Mouse (Mus musculus) ES-Bruce4 (cell line): Measurements from ENCODE around the gene Mt2. TPM values are rescaled to one million over a fixed set of nuclear protein-coding genes. Genes with fewer than 3 reads are reported as not detected.
A peak's percentile ranks its signal among the peaks of the same experiment; 100 is the strongest.
"Not testable (repeated sequence)": the region's sequence is repeated elsewhere in the genome, so short reads cannot be mapped to it uniquely, and the experiment has no call there.

Source experiments
- H3K27ac ChIP-seq: 2 replicates; pipeline ENCODE4 v1.5.1; 2012; ENCODE audit warnings: low read length, inconsistent platforms; ENCODE audit not compliant: insufficient read depth
- H3K27me3 ChIP-seq: 2 replicates; pipeline ENCODE4 v1.6.1; 2012; ENCODE audit warnings: mild to moderate bottlenecking, low read length, inconsistent platforms; ENCODE audit not compliant: control insufficient read depth, poor library complexity, insufficient read depth, severe bottlenecking
- H3K36me3 ChIP-seq: 2 replicates; pipeline ENCODE4 v1.6.1; 2012; ENCODE audit warnings: inconsistent platforms, mild to moderate bottlenecking, low read length, moderate library complexity; ENCODE audit not compliant: control insufficient read depth, poor library complexity, insufficient read depth, severe bottlenecking
- H3K4me1 ChIP-seq: one replicate; pipeline ENCODE4 v1.8.1; 2011; ENCODE audit warnings: low read length; ENCODE audit not compliant: control insufficient read depth, insufficient read depth
- H3K4me3 ChIP-seq: 2 replicates; pipeline ENCODE4 v1.5.1; 2011; ENCODE audit warnings: low read depth, mild to moderate bottlenecking, low read length
- H3K9ac ChIP-seq: 2 replicates; pipeline ENCODE4 v1.6.1; 2012; ENCODE audit warnings: low read depth, mild to moderate bottlenecking, inconsistent platforms; ENCODE audit not compliant: poor library complexity, severe bottlenecking
- H3K9me3 ChIP-seq: replicated peaks from 2 replicates; pipeline ENCODE4 v1.6.1; 2012; ENCODE audit warnings: mild to moderate bottlenecking, low read length, inconsistent platforms; ENCODE audit not compliant: control insufficient read depth, poor library complexity, insufficient read depth, severe bottlenecking
- CTCF ChIP-seq: IDR thresholded peaks from one replicate; pipeline ENCODE4 v1.8.1; 2011; ENCODE audit warnings: low read depth, low read length
- EP300 ChIP-seq: IDR thresholded peaks from 2 replicates; pipeline ENCODE4 v1.6.1; 2011; ENCODE audit warnings: low read depth, low read length; ENCODE audit not compliant: insufficient read depth
- POLR2A ChIP-seq: IDR thresholded peaks from one replicate; pipeline ENCODE4 v1.8.1; 2011; ENCODE audit warnings: low read length; ENCODE audit not compliant: insufficient read depth
- polyA plus RNA-seq: library from polyadenylated mRNA; stranded (reverse); fragments of >200 nt; gene quantifications from 2 replicates; pipeline ENCODE4 v1.2.4, GENCODE M21; 2011; ENCODE audit warnings: low read depth; ENCODE audit not compliant: missing spikeins, insufficient read depth, insufficient read length

Mt2 gene
- polyA plus RNA-seq, 1 experiment = 1,296 TPM

DNA sequence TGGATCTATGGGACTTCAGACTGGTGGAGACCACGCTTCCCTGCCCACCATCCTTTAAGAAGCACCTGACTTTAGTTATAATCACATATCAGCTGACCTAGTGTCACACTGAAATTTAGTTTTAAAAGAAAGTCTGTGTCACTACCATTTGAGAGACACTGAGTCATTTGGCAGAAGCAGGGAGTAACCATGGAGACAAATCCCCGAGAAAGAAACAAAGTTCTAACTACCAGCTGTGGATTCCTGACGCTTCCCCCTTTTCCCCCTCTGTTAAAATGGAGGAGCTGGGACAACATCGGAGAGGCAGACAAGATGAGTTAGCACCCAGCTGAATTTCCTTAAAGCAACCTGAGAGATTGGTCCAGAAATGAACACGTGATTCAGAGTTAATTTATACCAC lies 24.2 kb upstream of the Mt2 start:
- no peak overlapping the region for H3K4me3 ChIP-seq
- H3K36me3 ChIP-seq = no peaks in the 10 kb centered on the region
- no peak for TF ChIP-seq CTCF
- no peak for TF ChIP-seq POLR2A
- no peak for TF ChIP-seq EP300
- no peak overlapping the region for H3K27ac ChIP-seq
- no peaks in the 10 kb centered on the region; the same call in 1 of the 2 replicates for H3K27me3 ChIP-seq
- no peaks in the 10 kb centered on the region for H3K9me3 ChIP-seq
- H3K9ac ChIP-seq = no peak overlapping the region
- H3K4me1 ChIP-seq = peaks cover 2% of the 10 kb centered on the region

DNA sequence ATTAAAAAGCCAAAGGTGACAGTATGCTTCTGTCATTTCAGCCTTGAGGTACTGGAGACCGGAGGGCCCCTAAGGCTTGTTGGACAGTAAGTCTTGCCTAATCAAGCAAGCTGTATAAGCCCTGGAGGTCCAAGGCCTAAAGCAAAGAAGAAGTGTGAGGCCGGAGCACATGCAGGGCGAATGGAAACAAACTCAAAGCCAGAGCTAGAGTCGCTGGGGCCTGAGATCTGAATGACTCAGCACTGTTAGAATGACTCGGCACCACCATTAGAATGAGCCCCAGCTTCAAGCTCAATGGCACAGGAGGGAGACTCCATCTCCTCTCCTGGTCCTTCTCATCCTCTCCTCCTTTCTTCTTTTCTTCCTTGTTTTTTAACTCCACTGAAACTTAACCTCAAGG lies 21.5 kb upstream of the Mt2 start:
- no peaks in the 10 kb centered on the region for H3K9me3 ChIP-seq
- H3K4me3 ChIP-seq = no peak overlapping the region
- no peaks in the 10 kb centered on the region for H3K27me3 ChIP-seq
- H3K4me1 ChIP-seq = peaks cover 10% of the 10 kb centered on the region
- no peak overlapping the region for H3K27ac ChIP-seq
- no peak overlapping the region for H3K9ac ChIP-seq
- TF ChIP-seq CTCF (no peak), EP300 (no peak), POLR2A (no peak)
- H3K36me3 ChIP-seq = no peaks in the 10 kb centered on the region

GRCm38 (mm10) chr8:94152513-94153300 lies 19.8 kb upstream of the Mt2 start, which contains the start of gene Mt3:
Mt3 (plus strand) TSS chr8:94152607.
- TF ChIP-seq CTCF (peak; percentile 9), EP300 (no peak)
- Histone ChIP-seq H3K9me3 (no peaks in the 10 kb centered on the region), H3K27me3 (no peaks in the 10 kb centered on the region), H3K4me1 (peaks cover 10% of the 10 kb centered on the region), H3K9ac (peak within 1 kb of the TSS; percentile 28; the same call in 1 of the 2 replicates), H3K36me3 (no peaks in the 10 kb centered on the region), H3K4me3 (peak within 1 kb of the TSS; percentile 65), H3K27ac (no peak within 1 kb of the TSS)

- no peak overlapping the region for H3K27ac ChIP-seq
- H3K36me3 ChIP-seq = no peaks in the 10 kb centered on the region
- no peak overlapping the region for H3K9ac ChIP-seq
- TF ChIP-seq EP300 (no peak), CTCF (no peak), POLR2A (no peak)
- H3K27me3 ChIP-seq = no peaks in the 10 kb centered on the region
- H3K4me3 ChIP-seq = peak overlapping the region; percentile 8
- H3K4me1 ChIP-seq = peaks cover 10% of the 10 kb centered on the region
- H3K9me3 ChIP-seq = no peaks in the 10 kb centered on the region
Observed at GRCm38 (mm10) chr8:94153451-94153850, 19.0 kb upstream of the Mt2 start.

DNA sequence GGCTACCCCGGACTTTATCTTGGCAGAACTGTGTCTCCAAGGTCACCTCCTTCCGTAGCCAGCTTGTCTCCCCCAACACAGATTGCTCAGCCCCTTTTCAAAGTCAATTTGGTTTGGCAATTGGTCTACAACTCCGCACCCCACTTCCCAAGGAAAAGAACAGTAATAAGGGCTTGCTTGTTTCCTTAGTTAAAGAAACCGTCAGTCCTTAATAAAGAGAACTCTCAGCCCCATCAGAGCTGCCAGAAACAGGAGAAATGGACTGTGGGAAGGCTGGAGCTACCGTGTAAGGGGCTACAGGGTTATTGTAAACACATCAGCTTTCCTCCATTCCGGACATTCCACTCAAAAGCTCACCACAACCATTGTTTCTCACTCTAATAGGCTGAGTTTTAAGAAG lies 17.9 kb upstream of the Mt2 start:
- no peak overlapping the region for H3K27ac ChIP-seq
- peaks cover 10% of the 10 kb centered on the region for H3K4me1 ChIP-seq
- TF ChIP-seq EP300 = no peak
- TF ChIP-seq CTCF = no peak
- no peak for TF ChIP-seq POLR2A
- H3K9ac ChIP-seq = no peak overlapping the region
- no peaks in the 10 kb centered on the region for H3K9me3 ChIP-seq
- no peaks in the 10 kb centered on the region for H3K27me3 ChIP-seq
- no peaks in the 10 kb centered on the region for H3K36me3 ChIP-seq
- H3K4me3 ChIP-seq = no peak overlapping the region

GRCm38 (mm10) chr8:94156092-94156491 lies 16.4 kb upstream of the Mt2 start:
- no peak overlapping the region for H3K9ac ChIP-seq
- H3K4me1 ChIP-seq = peaks cover 10% of the 10 kb centered on the region
- H3K9me3 ChIP-seq = no peaks in the 10 kb centered on the region
- H3K36me3 ChIP-seq = no peaks in the 10 kb centered on the region
- TF ChIP-seq POLR2A (no peak), CTCF (no peak), EP300 (no peak)
- no peak overlapping the region for H3K27ac ChIP-seq
- no peaks in the 10 kb centered on the region for H3K27me3 ChIP-seq
- H3K4me3 ChIP-seq = no peak overlapping the region

DNA sequence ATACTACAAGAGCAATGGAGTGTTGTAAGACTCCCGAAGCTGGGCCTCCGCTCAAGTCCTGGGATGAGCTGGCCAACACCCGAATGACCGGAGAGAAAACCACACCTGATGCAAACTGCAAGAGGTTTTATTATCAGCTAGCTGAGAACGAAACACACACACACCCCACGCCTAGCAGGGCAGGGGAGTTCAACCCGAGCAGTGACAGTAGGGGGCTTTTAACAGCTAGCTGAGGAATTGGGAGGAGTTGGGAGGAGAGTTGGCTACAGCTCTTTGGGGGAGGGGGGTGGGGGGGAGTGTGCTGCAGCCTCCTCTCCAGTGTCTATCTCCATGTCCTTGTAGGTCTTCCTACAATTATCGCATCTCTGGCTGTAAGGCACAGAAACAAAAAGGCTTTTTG lies 6.7 kb upstream of the Mt2 start:
- H3K27me3 ChIP-seq, H3K27ac ChIP-seq, H3K9ac ChIP-seq, H3K4me3 ChIP-seq, H3K4me1 ChIP-seq, H3K36me3 ChIP-seq, H3K9me3 ChIP-seq: not testable (repeated sequence)
